Mouse (Mus musculus) C2C12 (cell line): Measurements from ENCODE around the gene Tanc1. TPM values are rescaled to one million over a fixed set of nuclear protein-coding genes. Genes with fewer than 3 reads are reported as not detected.
A peak's percentile ranks its signal among the peaks of the same experiment; 100 is the strongest.

Experiments used
- H3K27me3 ChIP-seq: one replicate; pipeline ENCODE4 v1.6.1; 2011; ENCODE audit not compliant: control insufficient read depth, insufficient read depth, insufficient read length
- H3K36me3 ChIP-seq: one replicate; pipeline ENCODE4 v1.6.1; 2011; ENCODE audit not compliant: control insufficient read depth, insufficient read depth
- H3K4me3 ChIP-seq: one replicate; pipeline ENCODE4 v1.5.1; 2011; ENCODE audit warnings: mild to moderate bottlenecking, control low read depth; ENCODE audit not compliant: poor library complexity, insufficient read depth, severe bottlenecking
- H3K79me2 ChIP-seq: one replicate; pipeline ENCODE4 v1.6.1; 2011; ENCODE audit not compliant: control insufficient read depth, insufficient read depth
- H3K79me3 ChIP-seq: one replicate; pipeline ENCODE4 v1.6.1; 2011; ENCODE audit warnings: low read depth, control low read depth
- H3ac ChIP-seq: one replicate; pipeline ENCODE3; 2011; ENCODE audit warnings: low read depth; ENCODE audit not compliant: control insufficient read depth, insufficient read length
- CEBPB ChIP-seq: IDR thresholded peaks from one replicate; pipeline ENCODE4 v1.6.1; 2011; ENCODE audit warnings: low read depth, mild to moderate bottlenecking, control low read depth, moderate library complexity
- CTCF ChIP-seq: IDR thresholded peaks from one replicate; pipeline ENCODE4 v1.5.1; 2011; ENCODE audit not compliant: control insufficient read depth, insufficient read depth, insufficient read length
- FOSL1 ChIP-seq: IDR thresholded peaks from one replicate; pipeline ENCODE4 v1.8.0; 2011; ENCODE audit warnings: mild to moderate bottlenecking, low read length; ENCODE audit not compliant: poor library complexity, insufficient read depth, severe bottlenecking
- MAX ChIP-seq: IDR thresholded peaks from one replicate; pipeline ENCODE4 v1.6.1; 2011; ENCODE audit warnings: mild to moderate bottlenecking, control low read depth
- MYOD1 ChIP-seq: IDR thresholded peaks from one replicate; pipeline ENCODE4 v1.6.1; 2011; ENCODE audit warnings: low read depth; ENCODE audit not compliant: control insufficient read depth, insufficient read length
- MYOG ChIP-seq: IDR thresholded peaks from one replicate; pipeline ENCODE4 v1.6.1; 2011; ENCODE audit not compliant: control insufficient read depth, insufficient read length; ENCODE audit errors: extremely low read depth
- USF1 ChIP-seq: IDR thresholded peaks from one replicate; pipeline ENCODE4 v1.6.1; 2011; ENCODE audit warnings: low read depth, mild to moderate bottlenecking, control low read depth, moderate library complexity
- polyA plus RNA-seq: library from polyadenylated mRNA; unstranded; fragments of >200 nt; fragmentation: generic; extraction: Trizol; gene quantifications from one replicate; pipeline ENCODE4 v1.2.1, GENCODE M21; 2012; ENCODE audit warnings: missing spikeins

Gene Tanc1
- polyA plus RNA-seq, 1 experiment = 24.9 TPM

GRCm38 (mm10) chr2:59608958-59609357 lies 2.9 kb upstream of the Tanc1 start:
- H3K79me2 ChIP-seq = peaks cover 22% of the 10 kb centered on the region
- no peak overlapping the region for H3ac ChIP-seq
- peaks cover 12% of the 10 kb centered on the region for H3K79me3 ChIP-seq
- H3K36me3 ChIP-seq = no peaks in the 10 kb centered on the region
- TF ChIP-seq CEBPB = no peak
- TF ChIP-seq MYOG = no peak
- no peak for TF ChIP-seq FOSL1
- no peak for TF ChIP-seq USF1
- no peak for TF ChIP-seq MYOD1
- no peak for TF ChIP-seq CTCF
- no peak for TF ChIP-seq MAX
- no peaks in the 10 kb centered on the region for H3K27me3 ChIP-seq
- no peak overlapping the region for H3K4me3 ChIP-seq

GRCm38 (mm10) chr2:59611216-59611810 lies 529 bp upstream of the Tanc1 start:
- no peaks in the 10 kb centered on the region for H3K27me3 ChIP-seq
- TF ChIP-seq USF1 = no peak
- TF ChIP-seq CEBPB = no peak
- TF ChIP-seq FOSL1 = no peak
- TF ChIP-seq MYOG = no peak
- TF ChIP-seq MAX = no peak
- no peak for TF ChIP-seq MYOD1
- TF ChIP-seq CTCF = no peak
- peak overlapping the region; percentile 74 for H3ac ChIP-seq
- H3K4me3 ChIP-seq = peak overlapping the region; percentile 72
- H3K79me2 ChIP-seq = peaks cover 45% of the 10 kb centered on the region
- H3K36me3 ChIP-seq = peaks cover 5% of the 10 kb centered on the region
- peaks cover 35% of the 10 kb centered on the region for H3K79me3 ChIP-seq

- TF ChIP-seq CEBPB (no peak), MYOG (no peak), FOSL1 (no peak), MAX (no peak), USF1 (no peak), CTCF (no peak), MYOD1 (no peak)
- peak overlapping the region; percentile 74 for H3ac ChIP-seq
- H3K4me3 ChIP-seq = peak overlapping the region; percentile 72
- H3K36me3 ChIP-seq = peaks cover 5% of the 10 kb centered on the region
- no peaks in the 10 kb centered on the region for H3K27me3 ChIP-seq
- peaks cover 51% of the 10 kb centered on the region for H3K79me3 ChIP-seq
- H3K79me2 ChIP-seq = peaks cover 61% of the 10 kb centered on the region
These were observed 1.1 kb downstream of the Tanc1 start for GRCm38 (mm10) chr2:59612733-59613473.

GRCm38 (mm10) chr2:59613474-59614019 lies 1.7 kb downstream of the Tanc1 start:
- Histone ChIP-seq H3K36me3 (peaks cover 10% of the 10 kb centered on the region), H3K79me3 (peaks cover 57% of the 10 kb centered on the region), H3K79me2 (peaks cover 68% of the 10 kb centered on the region), H3ac (peak overlapping the region; percentile 74), H3K4me3 (peak overlapping the region; percentile 72), H3K27me3 (no peaks in the 10 kb centered on the region)
- TF ChIP-seq MYOD1 (peak; percentile 47), MYOG (no peak)

- no peak for TF ChIP-seq FOSL1
- TF ChIP-seq MYOG = no peak
- no peak for TF ChIP-seq MYOD1
- TF ChIP-seq CEBPB = no peak
- TF ChIP-seq CTCF = no peak
- TF ChIP-seq USF1 = no peak
- TF ChIP-seq MAX = no peak
- Histone ChIP-seq H3K27me3 (no peaks in the 10 kb centered on the region), H3ac (no peak overlapping the region), H3K79me3 (peaks cover 91% of the 10 kb centered on the region), H3K36me3 (peaks cover 16% of the 10 kb centered on the region), H3K4me3 (no peak overlapping the region), H3K79me2 (peaks cover 99% of the 10 kb centered on the region)
These were observed 5.0 kb downstream of the Tanc1 start for GRCm38 (mm10) chr2:59616890-59617289.
